Mouse (Mus musculus): ENCODE data around the gene Ccdc169. TPM values are rescaled to one million over a fixed set of nuclear protein-coding genes. Genes with fewer than 3 reads are reported as not detected.
"Not testable (repeated sequence)": the region's sequence is repeated elsewhere in the genome, so short reads cannot be mapped to it uniquely, and the experiment has no call there.

The Ccdc169 gene
- polyA plus RNA-seq, 1 experiment, result not detected

DNA sequence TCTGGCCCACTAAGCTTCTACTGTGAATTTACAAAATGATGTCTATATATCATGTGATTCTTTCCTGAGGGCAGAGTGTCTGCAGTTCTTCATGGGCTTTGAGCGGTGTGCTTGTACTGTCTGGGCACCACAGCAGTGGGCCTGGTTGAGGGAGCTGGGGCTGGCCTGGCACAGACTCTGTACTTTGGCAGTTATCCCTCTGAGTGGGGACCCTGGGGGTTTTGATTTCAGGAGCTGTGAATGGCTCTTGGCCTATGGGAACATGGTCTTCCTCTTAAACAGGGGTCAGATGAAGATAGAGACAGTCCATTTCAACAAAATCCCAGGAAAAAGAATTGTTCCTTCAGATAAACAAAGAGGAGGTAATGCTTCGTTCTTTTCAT, 59.2 kb downstream of the Ccdc169 start:
- Histone ChIP-seq H3K4me1 (ENCODE audit: control insufficient read depth, insufficient read depth, insufficient read length, low read length) (no peaks in the 10 kb centered on the region), H3K27ac (replicated peaks; ENCODE audit: low read depth, low read length) (no peak overlapping the region), H3K4me3 (ENCODE audit: insufficient read depth, low read depth, low read length) (no peak overlapping the region)

DNA sequence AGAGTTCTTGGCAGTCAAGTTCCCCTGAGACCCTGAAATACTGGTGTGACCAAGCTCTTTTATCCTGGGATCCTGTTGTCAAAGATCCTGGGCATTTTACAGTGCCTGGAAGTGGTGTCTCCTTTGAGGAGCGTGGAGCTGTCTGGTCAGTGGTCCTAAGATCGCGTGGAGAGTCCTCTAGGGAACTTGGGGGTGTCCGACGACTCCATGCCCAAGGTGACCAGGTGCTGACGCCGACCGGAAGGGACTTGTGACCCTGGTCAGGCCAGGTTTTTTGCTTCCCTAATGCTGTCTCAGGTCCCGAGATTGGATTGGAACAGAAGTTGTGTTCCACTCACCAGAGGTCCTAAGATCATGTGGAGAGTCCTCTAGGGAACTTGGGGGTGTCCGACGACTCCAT, 66.5 kb downstream of the Ccdc169 start:
- not testable (repeated sequence) for H3K4me1 ChIP-seq (ENCODE audit: control insufficient read depth, insufficient read depth, insufficient read length, low read length); H3K4me3 ChIP-seq (ENCODE audit: insufficient read depth, low read depth, low read length); H3K27ac ChIP-seq (replicated peaks; ENCODE audit: low read depth, low read length)

DNA sequence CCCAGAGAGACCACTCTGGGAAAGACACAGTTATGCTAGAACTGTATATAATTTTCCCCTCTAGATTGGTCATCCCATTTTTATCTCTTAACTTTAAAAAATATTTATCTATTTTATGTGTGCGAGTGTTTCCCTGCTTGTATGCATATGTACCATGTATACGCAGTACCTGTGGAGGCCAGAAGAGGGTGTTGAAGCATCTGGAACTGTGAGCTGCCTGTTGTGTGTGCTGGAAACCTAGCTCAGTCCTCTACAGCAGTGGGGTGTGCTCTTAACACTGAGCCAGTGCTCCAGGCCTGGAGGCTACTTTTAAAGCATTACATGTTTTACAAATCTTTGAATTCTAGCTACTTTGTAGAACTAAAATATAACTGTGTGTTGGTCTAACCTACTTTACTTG, 69.3 kb downstream of the Ccdc169 start:
- no peaks in the 10 kb centered on the region for H3K4me1 ChIP-seq (ENCODE audit: control insufficient read depth, insufficient read depth, insufficient read length, low read length)
- no peak overlapping the region for H3K27ac ChIP-seq (replicated peaks; ENCODE audit: low read depth, low read length)
- H3K4me3 ChIP-seq (ENCODE audit: insufficient read depth, low read depth, low read length), result no peak overlapping the region

DNA sequence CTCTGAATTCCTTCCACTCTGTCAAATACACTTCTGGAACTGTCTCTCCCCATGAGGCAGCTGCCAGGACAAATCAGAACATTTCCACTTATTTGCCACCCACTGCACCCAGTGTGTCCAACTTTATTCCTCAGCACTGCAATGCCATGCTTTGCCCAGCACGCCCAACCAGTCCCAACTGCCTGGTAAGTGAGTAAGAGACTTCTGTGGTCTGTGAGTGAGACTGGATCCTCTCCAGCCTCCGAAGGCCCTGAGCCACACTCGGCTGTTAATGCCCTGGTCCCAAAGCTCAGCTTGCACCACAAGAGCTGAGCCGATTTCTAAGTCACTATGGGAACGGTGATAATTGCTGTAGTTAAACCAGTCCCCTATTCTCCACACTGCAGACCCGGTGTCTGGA, 70.5 kb downstream of the Ccdc169 start:
- no peaks in the 10 kb centered on the region for H3K4me1 ChIP-seq (ENCODE audit: control insufficient read depth, insufficient read depth, insufficient read length, low read length)
- H3K4me3 ChIP-seq (ENCODE audit: insufficient read depth, low read depth, low read length), result no peak overlapping the region
- no peak overlapping the region for H3K27ac ChIP-seq (replicated peaks; ENCODE audit: low read depth, low read length)

DNA sequence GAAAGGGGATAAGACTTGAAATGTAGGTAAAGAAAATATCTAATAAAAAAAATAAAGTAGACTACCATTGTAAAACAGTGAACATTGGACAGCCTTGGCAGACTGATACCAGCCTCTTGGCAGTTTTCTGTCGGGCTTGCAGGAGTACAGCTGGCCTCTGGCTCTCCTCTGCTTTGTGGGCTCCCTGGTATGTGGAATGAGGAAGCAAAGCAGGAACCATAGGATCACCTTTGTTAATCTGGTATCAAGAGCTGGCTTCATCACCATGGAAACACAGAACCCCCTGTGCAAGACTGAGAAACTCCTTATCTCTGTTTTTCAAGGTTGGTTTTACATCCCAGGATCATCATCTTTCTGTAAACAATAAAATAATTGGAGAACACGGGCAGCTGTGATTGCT, 75.1 kb downstream of the Ccdc169 start:
- Histone ChIP-seq H3K27ac (replicated peaks; ENCODE audit: low read depth, low read length) (no peak overlapping the region), H3K4me3 (ENCODE audit: insufficient read depth, low read depth, low read length) (no peak overlapping the region), H3K4me1 (ENCODE audit: control insufficient read depth, insufficient read depth, insufficient read length, low read length) (no peaks in the 10 kb centered on the region)

DNA sequence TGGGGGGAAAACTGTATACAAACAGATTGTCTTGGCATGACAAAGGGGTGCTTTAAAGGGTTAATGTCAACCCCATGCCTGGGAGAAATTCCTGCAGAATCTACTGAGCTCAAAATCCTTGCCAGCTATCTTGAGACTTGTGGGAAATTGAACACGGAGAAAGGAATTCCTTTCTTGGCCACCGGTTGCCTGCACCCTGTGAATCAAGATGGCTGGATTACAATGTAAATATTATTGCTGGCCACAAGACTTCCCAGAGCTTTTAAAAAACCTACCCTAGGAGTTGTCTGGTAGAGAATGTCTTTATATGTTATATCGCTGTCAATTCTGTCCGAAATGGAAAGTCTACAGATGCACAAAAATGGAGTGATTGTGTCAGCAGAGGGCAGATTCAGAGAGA, 76.6 kb downstream of the Ccdc169 start:
- Histone ChIP-seq H3K4me3 (ENCODE audit: insufficient read depth, low read depth, low read length) (no peak overlapping the region), H3K4me1 (ENCODE audit: control insufficient read depth, insufficient read depth, insufficient read length, low read length) (no peaks in the 10 kb centered on the region), H3K27ac (replicated peaks; ENCODE audit: low read depth, low read length) (no peak overlapping the region)

DNA sequence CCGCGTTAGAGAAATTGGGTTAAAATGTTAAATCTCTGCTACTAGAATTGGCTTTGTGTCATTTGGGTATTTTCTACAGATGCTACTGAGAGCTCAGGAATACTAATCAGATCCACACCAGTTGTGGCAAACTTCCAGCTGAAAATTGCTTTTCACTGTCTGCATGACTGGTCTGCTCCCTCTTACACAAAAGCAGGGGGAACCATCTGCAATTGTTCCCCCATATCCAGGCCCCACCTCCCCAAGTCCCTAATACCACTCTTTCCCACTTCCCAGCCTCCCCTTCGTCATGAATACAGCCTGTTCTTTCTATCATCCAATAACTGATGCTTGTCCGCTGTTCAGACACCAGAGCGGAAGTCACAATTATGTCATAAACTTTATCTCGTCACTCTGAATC, 77.3 kb downstream of the Ccdc169 start:
- Histone ChIP-seq H3K27ac (replicated peaks; ENCODE audit: low read depth, low read length) (no peak overlapping the region), H3K4me3 (ENCODE audit: insufficient read depth, low read depth, low read length) (no peak overlapping the region), H3K4me1 (ENCODE audit: control insufficient read depth, insufficient read depth, insufficient read length, low read length) (no peaks in the 10 kb centered on the region)

DNA sequence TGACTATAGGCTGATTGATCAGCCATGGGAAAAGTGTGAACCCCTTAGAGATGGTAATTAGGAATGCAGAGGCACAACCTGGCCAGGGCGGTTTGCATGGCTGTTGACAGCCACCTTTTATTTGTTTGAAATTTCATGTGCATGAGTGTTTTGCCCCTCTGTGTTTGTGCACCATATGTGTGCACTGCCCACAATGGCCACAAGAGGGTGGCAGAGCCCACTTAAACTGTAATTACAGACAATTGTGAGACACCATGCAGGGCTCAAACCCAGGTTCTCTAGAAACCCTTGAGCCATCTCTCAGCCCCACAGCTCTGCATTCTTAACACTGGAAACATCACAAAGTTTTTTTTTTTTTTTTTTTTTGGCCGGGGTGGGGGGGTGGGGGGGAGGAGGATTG, 85.4 kb downstream of the Ccdc169 start:
- Histone ChIP-seq H3K4me1 (ENCODE audit: control insufficient read depth, insufficient read depth, insufficient read length, low read length) (no peaks in the 10 kb centered on the region), H3K27ac (replicated peaks; ENCODE audit: low read depth, low read length) (no peak overlapping the region), H3K4me3 (ENCODE audit: insufficient read depth, low read depth, low read length) (no peak overlapping the region)

Other genes starting within 250 kb of the Ccdc169 start
- not detected in 2 replicates for gene Sertm1, start 221.5 kb upstream of the Ccdc169 start, polyA plus RNA-seq (2012; ENCODE audit: insufficient read depth, insufficient read length, missing spikeins)
- not detected in 2 replicates for gene Ccna1, start 81.8 kb upstream of the Ccdc169 start, polyA plus RNA-seq (2012; ENCODE audit: insufficient read depth, insufficient read length, missing spikeins)
- gene Spg20, start 25.2 kb upstream of the Ccdc169 start, polyA plus RNA-seq (2012; ENCODE audit: insufficient read depth, insufficient read length, missing spikeins), result 17.8 and 19.9 TPM in 2 replicates
- gene Sohlh2, start 44.7 kb downstream of the Ccdc169 start, polyA plus RNA-seq (2012; ENCODE audit: insufficient read depth, insufficient read length, missing spikeins), result not detected in 2 replicates
- gene Dclk1, start 105.0 kb downstream of the Ccdc169 start, polyA plus RNA-seq (2012; ENCODE audit: insufficient read depth, insufficient read length, missing spikeins), result 1.5 and 2.6 TPM in 2 replicates

All from brown adipose tissue, adult 24 weeks (tissue).